Mouse (Mus musculus): ENCODE results near the gene Hmgcs1.

- TF ChIP-seq POU5F1 (IDR thresholded peaks at IDR 0.05; ENCODE audit: borderline replicate concordance, low read length) (no peak), CTCF (conservative IDR thresholded peaks at IDR 0.05; ENCODE audit: low read length) (no peak)
These were observed 66.7 kb downstream of the Hmgcs1 start for GRCm38 (mm10) chr13:119756831-119757230.
